Mouse (Mus musculus): ENCODE measurements around the gene Defb47.

The Defb47 gene

GRCm38 (mm10) chr14:62997777-62998176 is at the start of gene Defb47:
Defb47 (plus strand) TSS chr14:62998077.
- no peak for DNase-seq (ENCODE audit: low read depth, low spot score)

- no peak for DNase-seq (ENCODE audit: low read depth, low spot score)
Measured at GRCm38 (mm10) chr14:62956091-62956490, 41.8 kb upstream of the Defb47 start.

- DNase-seq (ENCODE audit: low read depth, low spot score) = no peak
Measured at GRCm38 (mm10) chr14:62963632-62964031, 34.2 kb upstream of the Defb47 start.

GRCm38 (mm10) chr14:62965342-62965741 is 32.5 kb upstream of the Defb47 start:
- peak; percentile 33 for DNase-seq (ENCODE audit: low read depth, low spot score)

- DNase-seq (ENCODE audit: low read depth, low spot score) = peak; percentile 44
Measured at GRCm38 (mm10) chr14:62965811-62966520, 31.9 kb upstream of the Defb47 start.

GRCm38 (mm10) chr14:62975046-62975445 is 22.8 kb upstream of the Defb47 start:
- DNase-seq (ENCODE audit: low read depth, low spot score) = peak; percentile 34

- DNase-seq (ENCODE audit: low read depth, low spot score) = no peak
Measured at GRCm38 (mm10) chr14:62979815-62980214, 18.1 kb upstream of the Defb47 start.

- DNase-seq (ENCODE audit: low read depth, low spot score) = no peak
Measured at GRCm38 (mm10) chr14:62984410-62984809, 13.5 kb upstream of the Defb47 start, which contains the start of gene Defb48. Defb48 (minus strand) TSS chr14:62984510.

GRCm38 (mm10) chr14:62991271-62991670 is 6.6 kb upstream of the Defb47 start:
- no peak for DNase-seq (ENCODE audit: low read depth, low spot score)

- DNase-seq (ENCODE audit: low read depth, low spot score) = no peak
Measured at GRCm38 (mm10) chr14:62991849-62992510, 5.9 kb upstream of the Defb47 start.

GRCm38 (mm10) chr14:62998977-62999376 is 1.1 kb downstream of the Defb47 start:
- no peak for DNase-seq (ENCODE audit: low read depth, low spot score)

GRCm38 (mm10) chr14:63002588-63002987 is 4.7 kb downstream of the Defb47 start:
- DNase-seq (ENCODE audit: low read depth, low spot score) = no peak

GRCm38 (mm10) chr14:63011471-63011870 is 13.6 kb downstream of the Defb47 start, which contains the start of gene Defb43:
Defb43 (plus strand) TSS chr14:63011771.
- DNase-seq (ENCODE audit: low read depth, low spot score) = no peak

GRCm38 (mm10) chr14:63013082-63013481 is 15.2 kb downstream of the Defb47 start:
- no peak for DNase-seq (ENCODE audit: low read depth, low spot score)

GRCm38 (mm10) chr14:63014667-63015066 is 16.8 kb downstream of the Defb47 start:
- DNase-seq (ENCODE audit: low read depth, low spot score) = no peak

- DNase-seq (ENCODE audit: low read depth, low spot score) = no peak
Measured at GRCm38 (mm10) chr14:63020524-63021156, 22.8 kb downstream of the Defb47 start.

- peak; percentile 18 for DNase-seq (ENCODE audit: low read depth, low spot score)
Measured at GRCm38 (mm10) chr14:63046691-63047090, 48.8 kb downstream of the Defb47 start, which contains the start of gene Defb42. Defb42 (plus strand) TSS chr14:63046991.

GRCm38 (mm10) chr14:63049910-63050370 is 52.1 kb downstream of the Defb47 start, which contains the start of gene Defb30:
Defb30 (minus strand) TSS chr14:63049960.
- peak; percentile 45 for DNase-seq (ENCODE audit: low read depth, low spot score)

Data from ZHBTc4 (cell line).